Mouse (Mus musculus): ENCODE results near the gene Cnnm3. TPM values are rescaled to one million over a fixed set of nuclear protein-coding genes. Genes with fewer than 3 reads are reported as not detected.

Cnnm3 gene
- polyA plus RNA-seq, 1 experiment from 2014 or later: 2.3 TPM

- no peaks in the 10 kb centered on the region for H3K36me3 ChIP-seq (ENCODE audit: control insufficient read depth, insufficient read depth, low read length)
- H3K9me3 ChIP-seq (ENCODE audit: control insufficient read depth, low read length): no peaks in the 10 kb centered on the region
- H3K4me3 ChIP-seq (ENCODE audit: low read length): no peak overlapping the region
- peak overlapping the region; percentile 60 for H3K27ac ChIP-seq (ENCODE audit: low read length)
- H3K9ac ChIP-seq (ENCODE audit: low read depth, low read length): peak overlapping the region; percentile 38
- ATAC-seq: peak; percentile 24; the same call in 1 of the 2 replicates
- no peaks in the 10 kb centered on the region for H3K27me3 ChIP-seq (replicated peaks; ENCODE audit: control insufficient read depth, insufficient read depth, low read length)
- H3K4me1 ChIP-seq (ENCODE audit: control insufficient read depth, insufficient read depth, low read length): peaks cover 66% of the 10 kb centered on the region
- 63% methylated on average over 5 of the region's 5 CpGs for WGBS
- no peak overlapping the region for H3K4me2 ChIP-seq (ENCODE audit: low read depth, low read length)
These were observed 62.7 kb downstream of the Cnnm3 start for GRCm38 (mm10) chr1:36574196-36574955.

DNA sequence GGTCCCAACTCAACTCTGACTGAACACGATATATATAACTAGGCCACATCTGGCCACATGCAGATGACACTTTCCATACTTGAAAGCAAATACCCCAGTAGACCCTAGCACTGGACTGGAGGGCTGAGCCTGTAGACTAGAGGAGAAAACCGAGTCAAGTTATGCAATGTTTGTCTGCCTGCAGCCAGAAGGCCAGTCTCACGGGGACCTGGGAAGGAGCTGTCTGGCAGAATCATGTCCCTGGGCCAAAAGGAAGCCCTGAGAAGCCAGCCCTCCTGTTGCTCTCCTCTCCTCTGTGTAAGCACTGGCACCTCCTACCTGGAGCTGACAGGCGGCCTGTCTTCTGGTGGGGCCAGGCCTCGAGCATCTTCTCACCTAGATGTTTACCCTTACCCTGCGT lies 63.7 kb downstream of the Cnnm3 start:
- peaks cover 66% of the 10 kb centered on the region for H3K4me1 ChIP-seq (ENCODE audit: control insufficient read depth, insufficient read depth, low read length)
- no peak overlapping the region for H3K9ac ChIP-seq (ENCODE audit: low read depth, low read length)
- H3K4me3 ChIP-seq (ENCODE audit: low read length): no peak overlapping the region
- no peak overlapping the region for H3K4me2 ChIP-seq (ENCODE audit: low read depth, low read length)
- H3K9me3 ChIP-seq (ENCODE audit: control insufficient read depth, low read length): no peaks in the 10 kb centered on the region
- H3K27ac ChIP-seq (ENCODE audit: low read length): no peak overlapping the region
- WGBS: 57% methylated on average over 6 of the region's 6 CpGs
- no peak for ATAC-seq
- H3K27me3 ChIP-seq (replicated peaks; ENCODE audit: control insufficient read depth, insufficient read depth, low read length): no peaks in the 10 kb centered on the region
- H3K36me3 ChIP-seq (ENCODE audit: control insufficient read depth, insufficient read depth, low read length): no peaks in the 10 kb centered on the region

DNA sequence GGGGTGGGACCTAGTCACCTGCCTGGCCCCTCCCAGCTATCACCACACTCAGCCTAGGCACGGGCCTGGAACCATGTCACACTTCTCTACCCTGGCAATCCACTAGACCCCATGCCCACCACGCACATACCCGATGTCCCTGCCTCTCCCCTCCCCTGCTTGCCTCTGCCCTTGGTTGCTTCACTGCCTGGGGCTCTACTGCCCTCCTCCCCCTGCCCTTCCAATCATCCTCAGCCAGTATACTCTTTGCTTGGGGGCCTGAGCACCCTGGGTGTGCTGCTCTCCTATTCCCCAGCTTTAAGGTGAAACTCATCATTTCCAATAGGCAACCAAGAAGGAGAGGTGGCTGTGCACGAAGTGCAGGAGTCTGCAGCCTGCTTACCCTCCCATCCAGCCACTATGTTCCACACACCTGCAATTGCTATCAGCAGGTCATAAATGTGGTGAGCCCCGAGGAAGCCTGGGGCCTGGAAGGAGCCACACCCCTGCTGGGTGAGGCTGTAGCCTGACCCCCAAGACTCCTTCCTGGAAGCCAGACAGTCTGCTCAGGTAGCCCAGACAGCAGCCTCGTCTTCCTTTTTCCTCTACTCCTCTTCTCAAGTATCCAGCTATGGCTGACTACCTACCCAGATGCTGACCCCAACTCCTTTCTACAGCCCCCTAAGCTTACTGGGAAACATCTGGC lies 65.5 kb downstream of the Cnnm3 start:
- H3K4me1 ChIP-seq (ENCODE audit: control insufficient read depth, insufficient read depth, low read length): peaks cover 74% of the 10 kb centered on the region
- no peak overlapping the region for H3K4me3 ChIP-seq (ENCODE audit: low read length)
- no peaks in the 10 kb centered on the region for H3K27me3 ChIP-seq (replicated peaks; ENCODE audit: control insufficient read depth, insufficient read depth, low read length)
- peak overlapping the region; percentile 62 for H3K27ac ChIP-seq (ENCODE audit: low read length)
- no peaks in the 10 kb centered on the region for H3K36me3 ChIP-seq (ENCODE audit: control insufficient read depth, insufficient read depth, low read length)
- 41% methylated on average over 6 of the region's 6 CpGs for WGBS
- peak; percentile 82 for ATAC-seq
- H3K9me3 ChIP-seq (ENCODE audit: control insufficient read depth, low read length): no peaks in the 10 kb centered on the region
- H3K4me2 ChIP-seq (ENCODE audit: low read depth, low read length): no peak overlapping the region; the same call in 1 of the 2 replicates
- no peak overlapping the region for H3K9ac ChIP-seq (ENCODE audit: low read depth, low read length)

Small RNA genes within 50 kb of the gene (microRNA-seq; reads per million reads assigned to microRNA genes)
- gene Gm47280: not detected

Other genes with a start within 250 kb of the Cnnm3 start
- 29.6 and 31.0 TPM in 2 replicates for gene Neurl3, start 237.2 kb upstream of the Cnnm3 start, polyA plus RNA-seq (2015; fragmentation: Nextera tagmentation; extraction: Ambion mirVana)
- 4.1 and 4.8 TPM in 2 replicates for gene Arid5a, start 204.1 kb upstream of the Cnnm3 start, polyA plus RNA-seq (2015; fragmentation: Nextera tagmentation; extraction: Ambion mirVana)
- 33.3 and 33.8 TPM in 2 replicates for gene Kansl3, start 142.7 kb upstream of the Cnnm3 start, polyA plus RNA-seq (2015; fragmentation: Nextera tagmentation; extraction: Ambion mirVana)
- gene Fer1l5, start 139.6 kb upstream of the Cnnm3 start, polyA plus RNA-seq (2015; fragmentation: Nextera tagmentation; extraction: Ambion mirVana): 0.50 and 0.66 TPM in 2 replicates
- gene Lman2l, start 66.6 kb upstream of the Cnnm3 start, polyA plus RNA-seq (2015; fragmentation: Nextera tagmentation; extraction: Ambion mirVana): 29.8 and 32.1 TPM in 2 replicates
- gene Cnnm4, start 40.2 kb upstream of the Cnnm3 start, polyA plus RNA-seq (2015; fragmentation: Nextera tagmentation; extraction: Ambion mirVana): 39.2 and 40.2 TPM in 2 replicates
- 12.7 and 14.6 TPM in 2 replicates for gene Ankrd23, start 25.0 kb downstream of the Cnnm3 start, polyA plus RNA-seq (2015; fragmentation: Nextera tagmentation; extraction: Ambion mirVana)
- 0.37 TPM in 1 of 2 replicates, not detected in the other for gene Gm42417, start 27.6 kb downstream of the Cnnm3 start, polyA plus RNA-seq (2015; fragmentation: Nextera tagmentation; extraction: Ambion mirVana)
- 23.6 and 26.8 TPM in 2 replicates for gene Ankrd39, start 35.6 kb downstream of the Cnnm3 start, polyA plus RNA-seq (2015; fragmentation: Nextera tagmentation; extraction: Ambion mirVana)
- 7.4 and 7.9 TPM in 2 replicates for gene Sema4c, start 46.5 kb downstream of the Cnnm3 start, polyA plus RNA-seq (2015; fragmentation: Nextera tagmentation; extraction: Ambion mirVana)
- 0.54 and 0.73 TPM in 2 replicates for gene Fam178b, start 171.3 kb downstream of the Cnnm3 start, polyA plus RNA-seq (2015; fragmentation: Nextera tagmentation; extraction: Ambion mirVana)
- 940 and 946 TPM in 2 replicates for gene Cox5b, start 179.6 kb downstream of the Cnnm3 start, polyA plus RNA-seq (2015; fragmentation: Nextera tagmentation; extraction: Ambion mirVana)
- 0.12 TPM in 1 of 2 replicates, not detected in the other for gene 4933424G06Rik, start 198.3 kb downstream of the Cnnm3 start, polyA plus RNA-seq (2015; fragmentation: Nextera tagmentation; extraction: Ambion mirVana)
- gene Actr1b, start 202.6 kb downstream of the Cnnm3 start, polyA plus RNA-seq (2015; fragmentation: Nextera tagmentation; extraction: Ambion mirVana): 94.8 and 98.3 TPM in 2 replicates
- 0.72 and 1.0 TPM in 2 replicates for gene Zap70, start 249.9 kb downstream of the Cnnm3 start, polyA plus RNA-seq (2015; fragmentation: Nextera tagmentation; extraction: Ambion mirVana)

Measured in intestine, embryonic 16.5 days (tissue).